In the genomic region with DNA sequence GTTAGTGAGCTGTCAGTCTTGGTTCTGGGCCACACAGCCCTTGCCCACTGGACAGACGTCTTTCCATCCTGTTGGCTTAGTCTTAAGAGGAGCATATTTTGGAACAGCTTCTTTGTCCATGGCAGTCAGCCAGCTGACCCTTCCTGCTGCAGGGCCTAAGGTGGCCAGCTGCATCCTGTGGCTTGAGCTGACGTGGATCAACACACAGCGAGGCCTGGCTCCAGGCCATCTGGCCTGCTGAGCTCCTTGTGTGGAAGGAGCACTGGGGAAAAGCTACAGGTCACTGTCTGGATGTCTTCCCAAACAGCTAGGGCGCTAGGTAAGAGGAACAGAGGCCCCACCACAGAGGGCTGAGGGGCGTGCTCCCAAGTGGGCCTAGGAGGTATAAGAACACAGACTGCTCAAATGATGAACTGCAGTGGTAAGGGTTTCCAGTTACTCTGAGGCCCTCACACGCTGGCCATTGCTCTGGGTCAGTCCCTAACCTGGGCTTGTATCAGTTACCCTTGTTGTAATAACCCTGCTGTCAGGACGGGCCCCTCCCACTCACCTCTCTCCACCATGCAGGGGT, we compare ENCODE assay signal across 10 mouse cellular contexts.
DNase-seq lines count a peak whose midpoint lies in the region; ATAC-seq lines count a peak whose summit lies in the region.
"Had no signal": no experiment of that assay in that cellular context is flagged by ENCODE, and none has a peak within 500 bp of the region (broad histone marks: within the 10 kb centered on the region; RNA-seq: fewer than 3 reads in every experiment).

No protein-coding gene starts in this region.

- no peaks in the 10 kb centered on the region for H3K36me3 ChIP-seq in hindbrain, embryonic 14.5 days (replicated peaks; ENCODE audit: control insufficient read depth, insufficient read depth)
- H3K36me3 ChIP-seq in limb, embryonic 15.5 days: no peaks in the 10 kb centered on the region

- peak overlapping the region; percentile 33 for H3K27ac ChIP-seq in brown adipose tissue, adult 24 weeks (replicated peaks; ENCODE audit: low read depth, low read length)
- H3K27ac ChIP-seq in hindbrain, embryonic 14.5 days: peak overlapping the region; percentile 49; the same call in 1 of the 2 replicates
- H3K27ac ChIP-seq in limb, embryonic 15.5 days: no peak overlapping the region

- 51% methylated on average over 7 of the region's 7 CpGs for WGBS in hindbrain, embryonic 14.5 days
- WGBS in limb, embryonic 15.5 days: 45% methylated on average over 7 of the region's 7 CpGs

- H3K4me2 ChIP-seq in hindbrain, embryonic 14.5 days (replicated peaks): no peak overlapping the region
- no peak overlapping the region for H3K4me2 ChIP-seq in limb, embryonic 15.5 days

- intact Hi-C loops in gastrocnemius, postnatal 14 days (cut with DNase I; ENCODE audit: low total_unique reads): no loop called here

- no peaks in the 10 kb centered on the region for H3K9me3 ChIP-seq in hindbrain, embryonic 14.5 days (ENCODE audit: control insufficient read depth, low read length)
- no peaks in the 10 kb centered on the region for H3K9me3 ChIP-seq in limb, embryonic 15.5 days

- H3K9ac ChIP-seq in hindbrain, embryonic 14.5 days: no peak overlapping the region
- no peak overlapping the region for H3K9ac ChIP-seq in limb, embryonic 15.5 days

- no peak for ATAC-seq in frontal cortex, adult (ENCODE audit: low TSS enrichment)
- no peak for ATAC-seq in hindbrain, embryonic 14.5 days (ENCODE audit: low FRiP score)
- ATAC-seq in limb, embryonic 15.5 days (ENCODE audit: insufficient number of reproducible peaks, low FRiP score, low TSS enrichment, low read depth): 0 out of 2 replicates have a peak, but pooled peaks have one; percentile 51
- ATAC-seq in monocyte, adult 5-6 weeks (replicated peaks; ENCODE audit: insufficient number of reproducible peaks, low FRiP score, low TSS enrichment, poor library complexity, severe bottlenecking): no peak

- no peaks in the 10 kb centered on the region for H3K27me3 ChIP-seq in hindbrain, embryonic 14.5 days (ENCODE audit: control insufficient read depth, insufficient read depth, low read length)
- H3K27me3 ChIP-seq in limb, embryonic 15.5 days: no peaks in the 10 kb centered on the region

- H3K4me3 ChIP-seq in brown adipose tissue, adult 24 weeks (ENCODE audit: insufficient read depth, low read depth, low read length): no peak overlapping the region
- no peak overlapping the region for H3K4me3 ChIP-seq in hindbrain, embryonic 14.5 days (replicated peaks; ENCODE audit: low read length)
- H3K4me3 ChIP-seq in limb, embryonic 15.5 days: no peak overlapping the region
- H3K4me3 ChIP-seq: erythroblast, embryonic 14.5 days; myocyte had no signal

- peak; percentile 10 to 27 for DNase-seq in frontal cortex, adult 2 months (ENCODE audit: extremely low spot score in 1 of 2, low spot score in 1 of 2)
- DNase-seq in gastrocnemius, postnatal 14 days: peak; percentile 75
- DNase-seq in hindbrain, embryonic 14.5 days (ENCODE audit: low spot score): peak; percentile 32
- peak; percentile 21 for DNase-seq in ovary, postnatal 10 days (ENCODE audit: low spot score)

- peaks cover 32% of the 10 kb centered on the region; the same call in 1 of the 2 replicates for H3K4me1 ChIP-seq in brown adipose tissue, adult 24 weeks (ENCODE audit: control insufficient read depth, insufficient read depth, insufficient read length, low read length)
- peaks cover 25% of the 10 kb centered on the region for H3K4me1 ChIP-seq in hindbrain, embryonic 14.5 days (replicated peaks; ENCODE audit: control insufficient read depth, insufficient read depth, low read length)
- H3K4me1 ChIP-seq in limb, embryonic 15.5 days: peaks cover 10% of the 10 kb centered on the region

Comparison
In these comparisons a context has a peak if more than half of its experiments do, and no peak if none do; other contexts are left out.
1. DNase-seq: peak in every context shown above with its lines; median percentile 75 in gastrocnemius, postnatal 14 days; 32 in hindbrain, embryonic 14.5 days; 21 in ovary, postnatal 10 days; 18 in frontal cortex, adult 2 months.